Mouse (Mus musculus) MEL (cell line): ENCODE data around the gene Itga9. TPM values are rescaled to one million over a fixed set of nuclear protein-coding genes. Genes with fewer than 3 reads are reported as not detected.

Experiments used
- DNase-seq: peaks from one replicate; pipeline ENCODE4 v3.0.0; 2011; ENCODE audit warnings: low read depth, low spot score
- H3K27ac ChIP-seq: 2 replicates; pipeline ENCODE4 v1.5.1; 2012; ENCODE audit warnings: low read depth, mild to moderate bottlenecking, control low read depth, low read length, moderate library complexity; ENCODE audit not compliant: control insufficient read depth
- H3K27me3 ChIP-seq, 2 experiments: fragments of 150-350 bp in 1 of 2; sonication (generic) in 1 of 2; 2 replicates each; pipeline ENCODE4 v1.6.1; 2012; ENCODE audit warnings: low read length in 2 of 2, mild to moderate bottlenecking in 2 of 2, improper control_type of control experiment in 1 of 2, moderate library complexity in 1 of 2; ENCODE audit not compliant: insufficient read depth in 2 of 2, control insufficient read depth in 1 of 2
- H3K36me3 ChIP-seq, 2 experiments: 2 replicates each; pipeline ENCODE4 v1.6.1; 2012 to 2014; ENCODE audit warnings: low read length in 2 of 2, improper control_type of control experiment in 1 of 2, inconsistent platforms in 1 of 2, mild to moderate bottlenecking in 1 of 2; ENCODE audit not compliant: insufficient read depth in 2 of 2, control insufficient read depth in 1 of 2
- H3K4me1 ChIP-seq, 2 experiments: fragments of 150-350 bp in 1 of 2; sonication (generic) in 1 of 2; 2 replicates each; pipeline ENCODE4 v1.6.1; 2012; ENCODE audit warnings: low read length in 2 of 2, improper control_type of control experiment in 1 of 2, mild to moderate bottlenecking in 1 of 2; ENCODE audit not compliant: insufficient read depth in 2 of 2, control insufficient read depth in 1 of 2
- H3K4me3 ChIP-seq, 2 experiments: fragments of 150-350 bp in 1 of 2; sonication (generic) in 1 of 2; 2 replicates each; pipeline ENCODE4 v1.5.1; 2012; ENCODE audit warnings: low read depth in 2 of 2, low read length in 2 of 2, mild to moderate bottlenecking in 2 of 2, moderate library complexity in 2 of 2, control low read depth in 1 of 2, improper control_type of control experiment in 1 of 2; ENCODE audit not compliant: control insufficient read depth in 1 of 2, insufficient read depth in 1 of 2
- H3K79me2 ChIP-seq: 2 replicates; pipeline ENCODE4 v1.6.1; 2012; ENCODE audit warnings: mild to moderate bottlenecking, low read length, moderate library complexity; ENCODE audit not compliant: control insufficient read depth, poor library complexity, insufficient read depth
- H3K9ac ChIP-seq: 2 replicates; pipeline ENCODE4 v1.6.1; 2012; ENCODE audit warnings: low read depth, mild to moderate bottlenecking, control low read depth, low read length, moderate library complexity; ENCODE audit not compliant: control insufficient read depth, poor library complexity, severe bottlenecking
- H3K9me3 ChIP-seq: fragments of 150-350 bp; sonication (generic); replicated peaks from 2 replicates; pipeline ENCODE4 v1.6.1; 2012; ENCODE audit warnings: mild to moderate bottlenecking, low read length, improper control_type of control experiment, moderate library complexity; ENCODE audit not compliant: insufficient read depth
- CHD1 ChIP-seq: IDR thresholded peaks from 2 replicates; pipeline ENCODE4 v1.6.1; 2012; ENCODE audit warnings: low read depth, mild to moderate bottlenecking, inconsistent platforms, low read length, improper control_type of control experiment
- CHD2 ChIP-seq: IDR thresholded peaks from 2 replicates; pipeline ENCODE4 v1.6.1; 2011; ENCODE audit warnings: low read length, improper control_type of control experiment
- E2F4 ChIP-seq: IDR thresholded peaks from 2 replicates; pipeline ENCODE4 v1.6.1; 2011; ENCODE audit warnings: low read depth, low read length, improper control_type of control experiment, borderline replicate concordance
- EP300 ChIP-seq, 2 experiments: IDR thresholded peaks; 2 replicates each; pipeline ENCODE4 v1.6.1; 2011; ENCODE audit warnings: improper control_type of control experiment in 2 of 2, low read length in 2 of 2, low read depth in 1 of 2, mild to moderate bottlenecking in 1 of 2
- ETS1 ChIP-seq: IDR thresholded peaks from 2 replicates; pipeline ENCODE4 v1.6.1; 2012; ENCODE audit warnings: low read depth, mild to moderate bottlenecking, inconsistent platforms, low read length, improper control_type of control experiment, moderate library complexity
- GABPA ChIP-seq: IDR thresholded peaks from 2 replicates; pipeline ENCODE4 v1.6.1; 2012; ENCODE audit warnings: low read depth, mild to moderate bottlenecking, inconsistent platforms, low read length, improper control_type of control experiment, moderate library complexity
- KAT2A ChIP-seq: conservative IDR thresholded peaks from 2 replicates; pipeline ENCODE4 v1.6.1; 2012; ENCODE audit warnings: low read depth, low read length, improper control_type of control experiment, inconsistent platforms
- MAX ChIP-seq: IDR thresholded peaks from 2 replicates; pipeline ENCODE4 v1.6.1; 2011; ENCODE audit warnings: low read length, improper control_type of control experiment
- MAZ ChIP-seq: IDR thresholded peaks from 2 replicates; pipeline ENCODE4 v1.6.1; 2012; ENCODE audit warnings: low read depth, mild to moderate bottlenecking, inconsistent platforms, low read length, improper control_type of control experiment
- MYC ChIP-seq: IDR thresholded peaks from 2 replicates; pipeline ENCODE4 v1.6.1; 2011; ENCODE audit warnings: low read depth, mild to moderate bottlenecking, low read length, improper control_type of control experiment, moderate library complexity
- NELFE ChIP-seq: IDR thresholded peaks from 2 replicates; pipeline ENCODE4 v1.6.1; 2011; ENCODE audit warnings: low read depth, low read length, improper control_type of control experiment
- NRF1 ChIP-seq: IDR thresholded peaks from 2 replicates; pipeline ENCODE4 v1.6.1; 2014; ENCODE audit warnings: low read depth, mild to moderate bottlenecking, inconsistent platforms, low read length, improper control_type of control experiment, moderate library complexity; ENCODE audit not compliant: poor library complexity, insufficient read depth, severe bottlenecking
- POLR2A ChIP-seq, 2 experiments: IDR thresholded peaks; 2 replicates each; pipeline ENCODE4 v1.6.1; 2011 to 2012; ENCODE audit warnings: low read length in 2 of 2, mild to moderate bottlenecking in 2 of 2, control low read depth in 1 of 2, improper control_type of control experiment in 1 of 2, low read depth in 1 of 2, moderate library complexity in 1 of 2; ENCODE audit not compliant: control insufficient read depth in 1 of 2, insufficient read depth in 1 of 2, poor library complexity in 1 of 2
- TAL1 ChIP-seq: IDR thresholded peaks from 2 replicates; pipeline ENCODE4 v1.6.1; 2012; ENCODE audit warnings: mild to moderate bottlenecking, inconsistent platforms, low read length, moderate library complexity, mixed read lengths
- TBP ChIP-seq: IDR thresholded peaks from 2 replicates; pipeline ENCODE4 v1.8.0; 2011; ENCODE audit warnings: low read depth, low read length, improper control_type of control experiment
- UBTF ChIP-seq: IDR thresholded peaks from 2 replicates; pipeline ENCODE4 v1.6.1; 2012; ENCODE audit warnings: low read depth, mild to moderate bottlenecking, inconsistent platforms, low read length, improper control_type of control experiment, moderate library complexity, borderline replicate concordance; ENCODE audit not compliant: insufficient read depth
- USF2 ChIP-seq, 2 experiments: IDR thresholded peaks; 2 replicates each; pipeline ENCODE4 v1.6.1; 2011 to 2012; ENCODE audit warnings: improper control_type of control experiment in 2 of 2, low read length in 2 of 2, borderline replicate concordance in 1 of 2, inconsistent platforms in 1 of 2, low read depth in 1 of 2, mild to moderate bottlenecking in 1 of 2; ENCODE audit not compliant: insufficient read depth in 1 of 2
- ZKSCAN1 ChIP-seq: IDR thresholded peaks from 2 replicates; pipeline ENCODE4 v1.6.1; 2012; ENCODE audit warnings: low read depth, mild to moderate bottlenecking, inconsistent platforms, low read length, improper control_type of control experiment, moderate library complexity
- ZMIZ1 ChIP-seq: IDR thresholded peaks from 2 replicates; pipeline ENCODE4 v1.6.1; 2012; ENCODE audit warnings: low read depth, mild to moderate bottlenecking, inconsistent platforms, low read length, improper control_type of control experiment, moderate library complexity
- ZNF384 ChIP-seq: IDR thresholded peaks from 2 replicates; pipeline ENCODE4 v1.6.1; 2012; ENCODE audit warnings: low read depth, mild to moderate bottlenecking, inconsistent platforms, low read length, improper control_type of control experiment
- polyA plus RNA-seq, 2 experiments: library from polyadenylated mRNA; stranded (reverse) in 1 of 2; unstranded in 1 of 2; fragments of >175 nt in 1 of 2; fragments of >200 nt in 1 of 2; gene quantifications; 2 replicates each; pipeline versions ENCODE4 v1.2.1 to v1.2.4; 2012; ENCODE audit warnings: low replicate concordance in 2 of 2, low read depth in 1 of 2; ENCODE audit not compliant: insufficient read length in 2 of 2, insufficient read depth in 1 of 2, missing spikeins in 1 of 2
- total RNA-seq: library from RNA; depleted of rRNA; stranded (reverse); fragments of 300-350 nt; gene quantifications from 2 replicates; pipeline ENCODE4 v1.2.3, GENCODE M21; 2012

The Itga9 gene
- total and polyA plus RNA-seq, 3 experiments = 0.19 to 0.21 TPM; not detected in 1

GRCm38 (mm10) chr9:118843711-118844110 lies 237.2 kb downstream of the Itga9 start:
- Histone ChIP-seq H3K27ac (no peak overlapping the region), H3K27me3 (peaks cover 9 to 10% of the 10 kb centered on the region in 2 experiments), H3K9ac (no peak overlapping the region), H3K4me1 (no peaks in the 10 kb centered on the region), H3K9me3 (no peaks in the 10 kb centered on the region), H3K79me2 (no peaks in the 10 kb centered on the region), H3K36me3 (no peaks in the 10 kb centered on the region), H3K4me3 (no peak overlapping the region)
- DNase-seq = no peak
- TF ChIP-seq POLR2A (IDR thresholded peaks at IDR 0.05; ENCODE audit: control insufficient read depth in 1 of 2, insufficient read depth in 1 of 2, low read depth in 1 of 2, low read length in 2 of 2, poor library complexity in 1 of 2) (no peak), UBTF (no peak), CHD2 (no peak), E2F4 (no peak), MAX (no peak), ZNF384 (no peak), NELFE (no peak), TBP (no peak), KAT2A (no peak), TAL1 (no peak), GABPA (no peak), NRF1 (no peak), EP300 (IDR thresholded peaks at IDR 0.05; ENCODE audit: low read depth in 1 of 2, low read length in 2 of 2) (no peak), CHD1 (no peak), MYC (no peak)

DNA sequence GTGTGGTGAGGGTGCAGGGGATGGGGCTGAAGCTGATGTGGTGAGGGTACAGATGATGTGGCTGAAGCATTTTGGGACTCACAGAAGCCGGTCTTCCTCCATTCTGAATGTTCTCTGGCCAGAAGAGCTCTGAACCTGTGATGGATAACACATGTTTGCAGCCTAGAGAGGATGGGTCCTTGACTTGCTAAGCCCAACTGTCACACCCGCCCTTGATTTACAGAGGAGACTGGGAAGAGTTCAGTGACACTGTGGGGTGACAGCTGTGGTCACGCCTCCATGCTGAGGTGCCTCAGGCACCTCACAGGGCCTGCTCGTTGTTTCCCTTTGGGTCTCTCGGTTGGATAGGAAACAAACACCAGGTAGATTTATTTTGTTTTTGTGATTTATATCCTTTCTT lies 238.5 kb downstream of the Itga9 start:
- H3K36me3 ChIP-seq = no peaks in the 10 kb centered on the region
- no peaks in the 10 kb centered on the region for H3K9me3 ChIP-seq
- no peak overlapping the region for H3K4me3 ChIP-seq
- no peak for DNase-seq
- H3K27ac ChIP-seq = no peak overlapping the region
- no peak overlapping the region for H3K9ac ChIP-seq
- peaks cover 9 to 10% of the 10 kb centered on the region in 2 experiments for H3K27me3 ChIP-seq
- H3K79me2 ChIP-seq = no peaks in the 10 kb centered on the region
- no peak for TF ChIP-seq USF2 (IDR thresholded peaks at IDR 0.05; ENCODE audit: borderline replicate concordance in 1 of 2, insufficient read depth in 1 of 2, low read depth in 1 of 2, low read length in 2 of 2)
- TF ChIP-seq ZMIZ1 = no peak
- TF ChIP-seq ETS1 = no peak
- TF ChIP-seq MYC = no peak
- TF ChIP-seq ZKSCAN1 = no peak
- no peak for TF ChIP-seq ZNF384
- TF ChIP-seq MAZ = no peak
- no peaks in the 10 kb centered on the region for H3K4me1 ChIP-seq
